11 mouse cellular contexts compared by ENCODE assay signal in genomic region chr16:35199721-35200431, GRCm38 (mm10). TPM values are rescaled to one million over a fixed set of nuclear protein-coding genes. Genes with fewer than 3 reads are reported as not detected.
DNase-seq lines count a peak whose midpoint lies in the region; ATAC-seq and TF ChIP-seq lines count a peak whose summit lies in the region.
"Had no signal": no experiment of that assay in that cellular context is flagged by ENCODE, and none has a peak within 500 bp of the region (broad histone marks: within the 10 kb centered on the region; RNA-seq: fewer than 3 reads in every experiment).

No protein-coding gene starts in this region.

- no peak for TF ChIP-seq POLR2A in limb, embryonic 14.5 days (IDR thresholded peaks at IDR 0.05; ENCODE audit: borderline replicate concordance, extremely low read depth, insufficient read depth, insufficient read length)

- no peak overlapping the region for H3K4me3 ChIP-seq in midbrain, embryonic 10.5 days
- no peak overlapping the region for H3K4me3 ChIP-seq in midbrain, embryonic 11.5 days (ENCODE audit: low read depth, low read length)
- H3K4me3 ChIP-seq in limb, embryonic 14.5 days (replicated peaks; ENCODE audit: low read length), result no peak overlapping the region
- H3K4me3 ChIP-seq in stomach, embryonic 16.5 days (replicated peaks; ENCODE audit: low read length), result no peak overlapping the region
- H3K4me3 ChIP-seq: erythroblast, embryonic 14.5 days had no signal

- no peak overlapping the region for H3K4me2 ChIP-seq in midbrain, embryonic 11.5 days
- no peak overlapping the region for H3K4me2 ChIP-seq in limb, embryonic 14.5 days (replicated peaks; ENCODE audit: low read depth, low read length, severe bottlenecking)
- H3K4me2 ChIP-seq in stomach, embryonic 16.5 days (ENCODE audit: low read depth, low read length), result no peak overlapping the region

- no peak for DNase-seq in frontal cortex, postnatal 14 days (ENCODE audit: low spot score in 2 of 2)
- no peak for DNase-seq in midbrain, embryonic 10.5 days (ENCODE audit: low spot score)
- DNase-seq in midbrain, embryonic 11.5 days (ENCODE audit: low spot score, missing footprints), result no peak
- DNase-seq in limb, embryonic 14.5 days (ENCODE audit: low spot score), result no peak
- no peak for DNase-seq in cerebellum, adult 8-10 months
- no peak for DNase-seq in right cerebral cortex, postnatal 10 days (ENCODE audit: low spot score in 2 of 2)
- DNase-seq: heart, adult 18-20 months; right cerebral cortex, postnatal 14 days had no signal

- WGBS in midbrain, embryonic 10.5 days, result 67% methylated on average over 6 of the region's 6 CpGs
- 72% methylated on average over 6 of the region's 6 CpGs for WGBS in midbrain, embryonic 11.5 days
- WGBS in limb, embryonic 14.5 days, result 62% methylated on average over 6 of the region's 6 CpGs
- WGBS in stomach, embryonic 16.5 days, result 41% methylated on average over 6 of the region's 6 CpGs

- no peaks in the 10 kb centered on the region for H3K27me3 ChIP-seq in midbrain, embryonic 10.5 days (ENCODE audit: low read depth, poor library complexity, severe bottlenecking)
- H3K27me3 ChIP-seq in midbrain, embryonic 11.5 days (ENCODE audit: control insufficient read depth, insufficient read depth, low read length), result no peaks in the 10 kb centered on the region
- H3K27me3 ChIP-seq in limb, embryonic 14.5 days (ENCODE audit: control insufficient read depth, insufficient read depth, low read length), result no peaks in the 10 kb centered on the region
- no peaks in the 10 kb centered on the region for H3K27me3 ChIP-seq in stomach, embryonic 16.5 days (ENCODE audit: control insufficient read depth, insufficient read depth, low read length)

- H3K9ac ChIP-seq in midbrain, embryonic 11.5 days (ENCODE audit: low read length), result no peak overlapping the region
- H3K9ac ChIP-seq in limb, embryonic 14.5 days (ENCODE audit: low read depth, low read length, severe bottlenecking), result no peak overlapping the region
- H3K9ac ChIP-seq in stomach, embryonic 16.5 days (ENCODE audit: low read length), result peak overlapping the region; percentile 35; the same call in 1 of the 2 replicates

- H3K36me3 ChIP-seq in midbrain, embryonic 10.5 days, result no peaks in the 10 kb centered on the region
- H3K36me3 ChIP-seq in midbrain, embryonic 11.5 days (ENCODE audit: control insufficient read depth, insufficient read depth, low read length), result no peaks in the 10 kb centered on the region
- H3K36me3 ChIP-seq in limb, embryonic 14.5 days (ENCODE audit: control insufficient read depth, insufficient read depth, low read length), result no peaks in the 10 kb centered on the region
- H3K36me3 ChIP-seq in stomach, embryonic 16.5 days (ENCODE audit: control insufficient read depth, insufficient read depth, low read length), result no peaks in the 10 kb centered on the region

- peaks cover 11% of the 10 kb centered on the region for H3K4me1 ChIP-seq in midbrain, embryonic 10.5 days
- H3K4me1 ChIP-seq in midbrain, embryonic 11.5 days (ENCODE audit: control insufficient read depth, insufficient read depth, low read length), result no peaks in the 10 kb centered on the region
- H3K4me1 ChIP-seq in limb, embryonic 14.5 days (ENCODE audit: control insufficient read depth, insufficient read depth, low read length), result peaks cover 10% of the 10 kb centered on the region; the same call in 1 of the 2 replicates
- peaks cover 26% of the 10 kb centered on the region for H3K4me1 ChIP-seq in stomach, embryonic 16.5 days (ENCODE audit: control insufficient read depth, insufficient read depth, low read length)

- H3K27ac ChIP-seq in midbrain, embryonic 10.5 days (replicated peaks), result 0 out of 2 replicates have a peak overlapping the region, but pooled peaks have one; percentile 38
- H3K27ac ChIP-seq in midbrain, embryonic 11.5 days (ENCODE audit: low read depth, low read length), result no peak overlapping the region
- 0 out of 2 replicates have a peak overlapping the region, but pooled peaks have one; percentile 33 for H3K27ac ChIP-seq in limb, embryonic 14.5 days (replicated peaks; ENCODE audit: low read depth, low read length)
- peak overlapping the region; percentile 74 for H3K27ac ChIP-seq in stomach, embryonic 16.5 days (ENCODE audit: low read length)

- peak; percentile 38; the same call in 1 of the 2 replicates for ATAC-seq in frontal cortex, adult (ENCODE audit: low TSS enrichment)
- ATAC-seq in midbrain, embryonic 11.5 days (ENCODE audit: low FRiP score), result no peak
- no peak for ATAC-seq in limb, embryonic 14.5 days (ENCODE audit: low FRiP score, low read depth)
- peak; percentile 75 for ATAC-seq in stomach, embryonic 16.5 days (ENCODE audit: insufficient read depth, low FRiP score)

- H3K9me3 ChIP-seq in midbrain, embryonic 10.5 days (replicated peaks), result no peaks in the 10 kb centered on the region
- no peaks in the 10 kb centered on the region for H3K9me3 ChIP-seq in midbrain, embryonic 11.5 days (ENCODE audit: control insufficient read depth, low read length)
- no peaks in the 10 kb centered on the region for H3K9me3 ChIP-seq in limb, embryonic 14.5 days (ENCODE audit: control insufficient read depth, low read length)
- no peaks in the 10 kb centered on the region for H3K9me3 ChIP-seq in stomach, embryonic 16.5 days (replicated peaks; ENCODE audit: control insufficient read depth, low read length)

RNA-seq across cellular contexts. Expression of gene Adcy5, which starts 45.2 kb away (rescaled TPM):
- polyA plus RNA-seq in midbrain, embryonic 10.5 days (2016; fragmentation: Nextera tagmentation; extraction: Ambion mirVana), result 0.72 and 1.8 TPM in 2 replicates
- 1.7 TPM in 2 replicates for polyA plus RNA-seq in midbrain, embryonic 11.5 days (2014; fragmentation: Nextera tagmentation; extraction: Ambion mirVana)
- polyA plus RNA-seq in limb, embryonic 14.5 days (2012; rRNA removed), result 10.1 and 13.8 TPM in 2 replicates
- 2.5 and 3.5 TPM in 2 replicates for polyA plus RNA-seq in limb, embryonic 14.5 days (2014; fragmentation: Nextera tagmentation; extraction: Ambion mirVana)
- polyA plus RNA-seq in stomach, embryonic 16.5 days (2015; fragmentation: Nextera tagmentation; extraction: Ambion mirVana), result 3.0 TPM in 2 replicates
- polyA plus RNA-seq: erythroblast, embryonic 14.5 days had no signal

Comparison
In these comparisons a context has a peak if more than half of its experiments do, and no peak if none do; other contexts are left out.
1. ATAC-seq: peak in frontal cortex, adult (single experiment) and stomach, embryonic 16.5 days (single experiment); none in midbrain, embryonic 11.5 days (single experiment) and limb, embryonic 14.5 days (single experiment).